Mouse (Mus musculus): ENCODE data around the gene Cldn14. TPM values are rescaled to one million over a fixed set of nuclear protein-coding genes. Genes with fewer than 3 reads are reported as not detected.

Gene Cldn14
- polyA plus RNA-seq, 1 experiment: 72.7 TPM

Other genes starting within 250 kb of the Cldn14 start
- gene Morc3, start 176.7 kb downstream of the Cldn14 start, polyA plus RNA-seq (2012; rRNA removed): 9.4 and 11.1 TPM in 2 replicates
- gene Chaf1b, start 124.9 kb downstream of the Cldn14 start, polyA plus RNA-seq (2012; rRNA removed): 4.5 and 5.3 TPM in 2 replicates
- gene Sim2, start 76.1 kb upstream of the Cldn14 start, polyA plus RNA-seq (2012; rRNA removed): 0.09 and 0.13 TPM in 2 replicates

Measured in gonadal fat pad, adult 2 months (tissue).